Mouse (Mus musculus) liver, embryonic 13.5 days (tissue): ENCODE data around the gene Tmem95. TPM values are rescaled to one million over a fixed set of nuclear protein-coding genes. Genes with fewer than 3 reads are reported as not detected.
"Not testable (repeated sequence)": the region's sequence is repeated elsewhere in the genome, so short reads cannot be mapped to it uniquely, and the experiment has no call there.

Experiments used
- ATAC-seq: fragments of 200-750 bp; cut with Nextera tagmentation; 2 replicates; pipeline ENCODE4 v1.8.0; 2017; ENCODE audit warnings: low read depth, mild to moderate bottlenecking, moderate number of reproducible peaks, moderate library complexity
- DNase-seq: peaks from one replicate; pipeline ENCODE4 v3.0.0; 2022
- H3K27ac ChIP-seq: fragments of 300-500 bp; sonication (generic); 2 replicates; pipeline ENCODE4 v1.5.1; 2015; ENCODE audit warnings: moderate library complexity, mild to moderate bottlenecking, inconsistent platforms
- H3K27me3 ChIP-seq: fragments of 300-500 bp; sonication (generic); 2 replicates; pipeline ENCODE4 v1.6.1; 2015; ENCODE audit warnings: mild to moderate bottlenecking, inconsistent platforms
- H3K36me3 ChIP-seq: fragments of 300-500 bp; sonication (generic); 2 replicates; pipeline ENCODE4 v1.6.1; 2015; ENCODE audit warnings: mild to moderate bottlenecking, inconsistent platforms
- H3K4me1 ChIP-seq: fragments of 300-500 bp; sonication (generic); replicated peaks from 2 replicates; pipeline ENCODE4 v1.6.1; 2015; ENCODE audit warnings: inconsistent platforms
- H3K4me2 ChIP-seq: fragments of 300-500 bp; sonication (generic); 2 replicates; pipeline ENCODE4 v1.6.1; 2015; ENCODE audit warnings: inconsistent platforms, mild to moderate bottlenecking, moderate library complexity
- H3K4me3 ChIP-seq: fragments of 300-500 bp; sonication (generic); replicated peaks from 2 replicates; pipeline ENCODE4 v1.5.1; 2015; ENCODE audit warnings: mild to moderate bottlenecking, inconsistent platforms
- H3K9ac ChIP-seq: fragments of 300-500 bp; sonication (generic); 2 replicates; pipeline ENCODE4 v1.6.1; 2015; ENCODE audit warnings: mild to moderate bottlenecking, inconsistent platforms
- H3K9me3 ChIP-seq: fragments of 300-500 bp; sonication (generic); replicated peaks from 2 replicates; pipeline ENCODE4 v1.6.1; 2016; ENCODE audit warnings: inconsistent platforms
- WGBS: fragments of 180-500 bp; shearing (Covaris S2); methylation state at CpG from one replicate; pipeline ENCODE4 v1.1.7; 2015; ENCODE audit not compliant: insufficient replicate concordance; 5-methylcytosine and 5-hydroxymethylcytosine counted together
- polyA plus RNA-seq: library from polyadenylated mRNA; unstranded; fragments of >200 nt; fragmentation: Nextera tagmentation; extraction: Ambion mirVana; gene quantifications from 2 replicates; pipeline ENCODE4 v1.2.1, GENCODE M21; 2015

Gene Tmem95
- polyA plus RNA-seq, 1 experiment from 2014 or later = not detected

DNA sequence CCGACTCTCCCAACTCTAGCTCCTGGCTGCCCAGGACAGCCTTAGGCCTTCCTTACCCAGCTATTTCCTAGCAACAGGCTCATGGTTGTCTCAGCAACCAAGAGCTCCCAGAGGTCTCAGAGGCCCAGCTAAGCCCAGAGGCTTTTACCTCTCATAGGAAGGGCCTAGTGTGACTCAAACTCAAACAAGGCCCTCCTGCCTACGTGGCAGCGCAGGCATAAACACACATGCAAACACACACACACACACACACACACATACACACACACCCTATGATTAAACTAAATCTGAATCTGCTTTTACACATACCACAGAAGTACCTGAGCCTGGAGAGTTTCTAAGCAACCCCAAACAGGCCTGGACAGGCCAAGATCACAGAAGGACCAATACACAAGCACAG lies 581 bp upstream of the Tmem95 start:
- Histone ChIP-seq H3K27ac (peak overlapping the region; percentile 85), H3K4me3 (0 out of 2 replicates have a peak overlapping the region, but pooled peaks have one; percentile 1), H3K4me1 (peaks cover 82% of the 10 kb centered on the region), H3K4me2 (peak overlapping the region; percentile 97), H3K9me3 (no peaks in the 10 kb centered on the region), H3K27me3 (0 out of 2 replicates have a peak, but pooled peaks cover 4% of the 10 kb centered on the region), H3K9ac (peak overlapping the region; percentile 75), H3K36me3 (no peaks in the 10 kb centered on the region)
- 77% methylated on average over 3 of the region's 3 CpGs for WGBS
- DNase-seq (no peak), ATAC-seq (no peak)

DNA sequence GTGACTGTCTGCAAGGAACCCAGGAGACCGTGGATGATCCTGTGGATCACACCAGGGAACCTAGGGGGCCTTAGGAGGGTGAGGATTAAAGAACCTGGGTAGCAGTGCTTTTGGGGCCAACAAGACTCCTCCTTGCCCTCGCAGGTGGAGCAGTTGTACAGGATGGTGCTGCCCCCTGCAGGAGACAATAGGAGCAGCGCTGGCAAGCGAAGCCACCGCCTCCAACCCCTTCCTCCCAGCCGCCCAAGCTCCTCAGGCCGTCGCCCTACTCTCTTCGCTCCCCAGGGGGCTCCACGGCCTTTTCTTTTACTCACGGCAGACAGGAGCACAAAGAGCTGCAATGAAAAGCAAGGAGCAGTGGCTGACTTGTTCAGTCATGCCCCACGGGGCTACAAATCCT lies 951 bp downstream of the Tmem95 start:
- peak overlapping the region; percentile 18; the same call in 1 of the 2 replicates for H3K4me3 ChIP-seq
- peak overlapping the region; percentile 42; the same call in 1 of the 2 replicates for H3K9ac ChIP-seq
- peaks cover 78% of the 10 kb centered on the region for H3K4me1 ChIP-seq
- DNase-seq (peak; percentile 82), ATAC-seq (peak; percentile 21; the same call in 1 of the 2 replicates)
- H3K9me3 ChIP-seq = no peaks in the 10 kb centered on the region
- H3K36me3 ChIP-seq = no peaks in the 10 kb centered on the region
- peak overlapping the region; percentile 44 for H3K4me2 ChIP-seq
- 1% methylated on average over 12 of the region's 12 CpGs for WGBS
- H3K27me3 ChIP-seq = 0 out of 2 replicates have a peak, but pooled peaks cover 3% of the 10 kb centered on the region
- H3K27ac ChIP-seq = peak overlapping the region; percentile 24; the same call in 1 of the 2 replicates

DNA sequence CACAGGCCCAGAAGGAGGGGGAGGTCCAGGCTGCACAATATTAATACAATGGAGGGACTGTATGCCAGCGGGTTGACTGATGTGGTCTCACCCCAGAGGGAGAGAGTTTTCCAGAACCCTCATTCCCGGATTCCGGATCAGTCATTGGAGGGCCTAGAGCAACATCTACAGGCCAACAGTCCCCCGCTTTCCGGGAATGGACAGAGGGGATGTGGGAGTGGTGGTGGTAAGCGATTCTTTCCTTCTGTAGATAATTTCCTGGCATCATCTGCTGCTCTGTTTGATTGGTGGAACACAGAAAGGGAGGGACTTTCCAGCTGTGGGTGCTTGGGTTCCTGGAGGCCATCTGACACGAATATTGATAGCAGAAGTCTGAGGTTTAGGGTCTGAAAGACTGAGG lies 1.6 kb downstream of the Tmem95 start:
- Histone ChIP-seq H3K36me3 (no peaks in the 10 kb centered on the region), H3K4me3 (no peak overlapping the region), H3K4me1 (peaks cover 71% of the 10 kb centered on the region), H3K4me2 (peak overlapping the region; percentile 44; the same call in 1 of the 2 replicates), H3K27me3 (no peaks in the 10 kb centered on the region), H3K9me3 (no peaks in the 10 kb centered on the region), H3K27ac (peak overlapping the region; percentile 60; the same call in 1 of the 2 replicates), H3K9ac (0 out of 2 replicates have a peak overlapping the region, but pooled peaks have one; percentile 6)
- DNase-seq = no peak
- WGBS = 35% methylated on average over 7 of the region's 7 CpGs
- ATAC-seq = no peak

DNA sequence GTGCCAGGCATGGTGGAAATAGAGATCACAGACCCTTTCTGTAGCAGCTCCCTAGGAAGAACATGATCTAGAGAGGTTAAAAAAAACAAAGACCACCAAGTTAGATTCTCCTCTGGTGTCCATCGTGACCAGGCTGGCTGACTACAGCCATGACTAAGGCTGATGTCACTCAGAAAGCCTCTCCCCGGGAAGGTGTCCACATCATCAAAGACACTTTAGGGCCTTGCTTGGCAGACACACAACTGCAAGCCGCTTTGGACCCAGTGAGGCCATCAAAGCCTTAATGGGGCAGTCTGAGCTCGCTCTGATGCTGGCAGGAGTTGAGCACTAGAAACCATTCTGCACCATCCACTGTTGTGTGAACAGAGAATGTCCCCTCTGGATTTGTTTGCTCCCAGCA lies 5.4 kb downstream of the Tmem95 start:
- Histone ChIP-seq H3K9me3 (no peaks in the 10 kb centered on the region), H3K36me3 (no peaks in the 10 kb centered on the region), H3K27ac (0 out of 2 replicates have a peak overlapping the region, but pooled peaks have one; percentile 16), H3K27me3 (no peaks in the 10 kb centered on the region), H3K9ac (no peak overlapping the region), H3K4me3 (no peak overlapping the region), H3K4me2 (no peak overlapping the region), H3K4me1 (peaks cover 48% of the 10 kb centered on the region)
- ATAC-seq = no peak
- DNase-seq = no peak
- 74% methylated on average over 4 of the region's 4 CpGs for WGBS

DNA sequence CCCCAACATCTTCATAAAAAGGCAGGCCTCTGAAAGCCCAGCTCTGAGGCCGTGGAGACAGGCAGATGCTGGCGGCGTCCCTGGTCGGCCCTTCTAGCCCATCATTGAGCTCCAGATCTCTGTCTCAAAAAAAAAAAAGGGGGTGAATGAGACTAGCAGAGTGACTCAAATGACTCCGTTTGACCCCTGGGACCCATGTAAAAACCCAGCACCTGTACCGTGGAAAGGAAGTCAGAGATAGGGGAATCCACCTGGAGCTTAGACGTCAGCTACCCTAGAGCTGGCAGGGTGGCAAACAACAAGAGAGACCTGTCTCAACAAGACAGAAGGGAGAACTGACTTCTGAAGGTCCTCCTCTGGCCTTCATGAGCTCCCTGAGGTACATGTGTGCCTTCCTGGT lies 6.0 kb downstream of the Tmem95 start:
- H3K4me3 ChIP-seq = no peak overlapping the region
- no peak for DNase-seq
- no peaks in the 10 kb centered on the region for H3K36me3 ChIP-seq
- no peak overlapping the region for H3K9ac ChIP-seq
- peaks cover 48% of the 10 kb centered on the region for H3K4me1 ChIP-seq
- H3K27ac ChIP-seq = no peak overlapping the region
- H3K27me3 ChIP-seq = no peaks in the 10 kb centered on the region
- 80% methylated on average over 7 of the region's 7 CpGs for WGBS
- H3K9me3 ChIP-seq = no peaks in the 10 kb centered on the region
- ATAC-seq = no peak
- no peak overlapping the region for H3K4me2 ChIP-seq

DNA sequence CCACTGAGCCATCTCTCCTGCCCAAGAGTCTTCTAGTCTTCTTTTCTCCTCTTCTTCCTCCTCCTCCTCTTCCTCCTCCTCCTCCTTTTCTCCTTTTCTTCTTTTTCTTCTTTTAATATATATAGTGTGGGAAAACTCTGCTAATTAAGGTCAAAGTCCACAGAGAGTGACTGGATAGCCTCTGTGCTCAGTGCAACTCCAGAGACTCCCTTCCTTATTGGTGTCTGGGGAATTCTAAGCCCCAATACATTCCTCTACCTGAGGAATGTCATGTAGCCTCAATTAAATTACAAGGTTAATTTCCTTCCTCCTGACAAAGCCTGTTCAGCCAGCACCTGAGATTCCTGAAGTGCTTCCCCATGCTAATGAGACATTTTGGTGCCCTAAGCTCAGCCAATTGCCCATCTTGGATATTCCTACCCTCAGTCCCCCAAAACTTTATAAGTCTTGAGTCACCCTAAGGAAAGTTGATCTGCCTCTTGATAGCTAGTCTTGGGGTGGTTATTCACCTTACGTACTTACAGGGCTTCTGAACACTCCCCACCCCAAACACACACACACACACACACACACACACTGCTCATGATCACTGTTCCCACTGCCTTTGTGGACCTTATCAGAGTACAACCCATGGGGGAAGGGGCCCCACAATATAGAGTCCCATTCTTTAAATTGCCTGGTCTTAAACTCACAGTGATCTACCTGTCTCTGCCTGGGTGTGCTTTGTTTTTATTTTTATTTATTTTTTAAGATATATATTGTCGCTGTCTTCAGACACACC lies 7.3 kb downstream of the Tmem95 start:
- no peak overlapping the region for H3K4me3 ChIP-seq
- 56% methylated on average over 2 of the region's 2 CpGs for WGBS

DNA sequence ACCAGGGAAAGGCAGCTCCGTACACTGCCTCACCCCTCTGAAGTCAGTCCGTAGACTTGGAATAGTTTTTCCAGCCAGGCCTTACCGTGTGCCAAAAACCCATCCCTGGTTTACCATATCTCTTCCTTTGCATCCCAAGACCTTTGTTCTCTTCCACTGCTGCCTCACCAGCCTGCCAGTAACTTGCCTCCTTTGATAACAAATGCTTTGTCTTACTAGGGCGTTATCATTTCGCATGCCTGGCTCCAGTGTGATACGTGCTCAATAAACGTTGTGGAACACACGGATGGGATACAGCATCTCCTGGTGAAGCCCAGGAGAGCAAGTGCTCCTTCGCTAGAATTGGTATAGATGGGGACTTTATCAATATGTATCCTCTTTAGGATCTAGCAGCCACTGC lies 10.5 kb downstream of the Tmem95 start:
- ATAC-seq (peak; percentile 63), DNase-seq (no peak)
- Histone ChIP-seq H3K36me3 (no peaks in the 10 kb centered on the region), H3K9ac (peak overlapping the region; percentile 23; the same call in 1 of the 2 replicates), H3K27me3 (no peaks in the 10 kb centered on the region), H3K4me2 (no peak overlapping the region), H3K4me1 (peaks cover 57% of the 10 kb centered on the region), H3K9me3 (no peaks in the 10 kb centered on the region), H3K27ac (no peak overlapping the region; the same call in 1 of the 2 replicates), H3K4me3 (no peak overlapping the region)
- 33% methylated on average over 9 of the region's 9 CpGs for WGBS

More for the DNA sequence above, 7.3 kb downstream of the Tmem95 start:
- H3K27me3 ChIP-seq = no peaks in the 10 kb centered on the region
- no peaks in the 10 kb centered on the region for H3K9me3 ChIP-seq
- ATAC-seq = peak; percentile 58; the same call in 1 of the 2 replicates
- H3K9ac ChIP-seq = no peak overlapping the region
- H3K4me2 ChIP-seq = no peak overlapping the region
- H3K4me1 ChIP-seq = peaks cover 44% of the 10 kb centered on the region
- no peaks in the 10 kb centered on the region for H3K36me3 ChIP-seq
- DNase-seq = no peak
- H3K27ac ChIP-seq = no peak overlapping the region; the same call in 1 of the 2 replicates

DNA sequence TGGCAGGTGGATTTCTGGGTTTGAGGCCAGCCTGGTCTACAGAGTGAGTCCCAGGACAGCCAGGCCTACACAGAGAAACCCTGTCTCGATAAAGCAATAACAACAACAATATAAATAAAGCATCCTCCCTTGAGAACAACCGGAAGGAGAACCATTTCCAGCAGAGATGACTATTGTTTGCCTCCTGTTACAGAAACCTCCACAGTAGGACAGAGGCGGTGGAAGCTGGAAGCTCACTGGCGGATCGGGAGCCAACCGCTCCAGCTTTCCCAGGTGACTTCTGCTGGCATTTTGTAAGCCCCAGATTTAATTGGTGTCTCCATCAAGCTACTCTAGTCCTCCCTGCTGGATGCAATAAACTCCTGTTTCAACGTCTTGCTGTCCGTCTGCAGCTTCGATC lies 12.3 kb downstream of the Tmem95 start:
- Histone ChIP-seq H3K9me3 (no peaks in the 10 kb centered on the region), H3K4me2 (no peak overlapping the region), H3K27ac (peak overlapping the region; percentile 89), H3K27me3 (no peaks in the 10 kb centered on the region), H3K9ac (no peak overlapping the region), H3K4me1 (peaks cover 52% of the 10 kb centered on the region), H3K36me3 (no peaks in the 10 kb centered on the region), H3K4me3 (no peak overlapping the region)
- DNase-seq (no peak), ATAC-seq (no peak)
- WGBS = 87% methylated on average over 9 of the region's 9 CpGs

DNA sequence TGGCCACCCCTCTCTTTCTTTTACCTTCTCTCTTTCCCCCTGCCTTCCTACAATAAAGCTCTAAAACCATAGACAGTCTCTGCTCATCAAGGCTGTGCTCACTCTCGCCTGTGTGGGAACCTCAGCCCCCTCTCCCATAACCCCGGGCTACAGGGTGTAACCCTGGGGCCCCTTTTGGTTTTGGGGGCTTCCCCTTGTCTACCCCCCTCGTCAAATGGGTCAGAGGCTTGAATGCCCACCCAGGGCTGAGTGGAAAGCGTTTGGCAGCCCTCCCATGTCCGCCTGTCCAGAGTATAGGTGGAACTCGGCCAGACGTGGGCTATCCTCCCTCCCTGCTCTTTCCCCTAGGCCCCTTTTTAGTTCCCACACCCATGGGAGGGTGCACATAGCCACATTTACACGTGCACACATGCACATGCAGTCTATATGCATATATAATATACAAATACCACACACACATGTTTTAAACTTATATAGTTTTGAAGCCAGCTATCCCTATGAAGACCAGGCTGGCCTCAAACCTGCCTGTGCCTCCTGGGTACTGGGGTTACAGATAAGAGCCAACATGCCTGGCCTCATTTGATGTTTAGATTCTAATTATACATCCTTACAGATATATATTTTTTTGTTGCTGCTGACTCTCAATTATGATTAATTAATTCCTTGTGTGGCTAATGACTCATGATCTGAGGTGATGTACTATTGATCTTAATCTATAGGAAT lies 13.5 kb downstream of the Tmem95 start:
- Histone ChIP-seq H3K4me1 (peaks cover 49% of the 10 kb centered on the region), H3K9ac (peak overlapping the region; percentile 74), H3K27me3 (peaks cover 6% of the 10 kb centered on the region), H3K36me3 (no peaks in the 10 kb centered on the region), H3K4me2 (peak overlapping the region; percentile 56), H3K9me3 (no peaks in the 10 kb centered on the region), H3K27ac (peak overlapping the region; percentile 89), H3K4me3 (no peak overlapping the region)
- ATAC-seq (peak; percentile 60), DNase-seq (no peak)
- WGBS = 24% methylated on average over 8 of the region's 8 CpGs

DNA sequence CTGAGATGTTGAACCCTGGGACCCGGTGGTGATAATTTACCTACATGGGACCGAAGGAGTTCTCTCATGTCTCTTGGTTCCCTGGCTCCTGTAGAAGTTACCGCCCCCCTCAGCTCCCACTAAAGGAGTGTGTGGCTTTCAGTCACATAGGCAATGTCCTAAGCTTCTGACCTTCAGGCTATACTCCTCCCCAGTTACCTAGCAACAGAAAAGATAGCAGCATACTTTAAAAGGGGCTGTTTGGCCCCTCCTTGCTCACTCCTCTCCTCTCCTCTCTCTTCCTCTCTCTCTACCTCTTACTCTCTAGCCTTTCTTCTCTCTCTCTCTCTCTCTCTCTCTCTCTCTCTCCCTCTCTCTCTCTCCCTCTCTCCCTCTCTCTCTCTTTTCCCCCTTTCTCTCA lies 14.1 kb downstream of the Tmem95 start:
- not testable (repeated sequence) for H3K36me3 ChIP-seq, H3K4me3 ChIP-seq, DNase-seq, H3K9me3 ChIP-seq
- Histone ChIP-seq H3K27ac (peak overlapping the region; percentile 89), H3K9ac (peak overlapping the region; percentile 74), H3K4me1 (peaks cover 49% of the 10 kb centered on the region), H3K4me2 (peak overlapping the region; percentile 56), H3K27me3 (peaks cover 12% of the 10 kb centered on the region)
- 67% methylated on average over 3 of the region's 3 CpGs for WGBS
- ATAC-seq = peak; percentile 66
